Mouse (Mus musculus): ENCODE measurements around the gene Kng1.
A peak's percentile ranks its signal among the peaks of the same experiment; 100 is the strongest.
"Not testable (repeated sequence)": the region's sequence is repeated elsewhere in the genome, so short reads cannot be mapped to it uniquely, and the experiment has no call there.

Kng1 gene

GRCm38 (mm10) chr16:23057668-23058447, at the start of gene Kng1:
Gene Kng1, plus strand, starts transcription at chr16:23057865.
- not testable (repeated sequence) for DNase-seq

- not testable (repeated sequence) for DNase-seq
Observed at GRCm38 (mm10) chr16:23013786-23014185, 43.9 kb upstream of the Kng1 start.

- not testable (repeated sequence) for DNase-seq
Observed at GRCm38 (mm10) chr16:23014645-23015044, 43.0 kb upstream of the Kng1 start.

- not testable (repeated sequence) for DNase-seq
Observed at GRCm38 (mm10) chr16:23020571-23020970, 37.1 kb upstream of the Kng1 start.

DNA sequence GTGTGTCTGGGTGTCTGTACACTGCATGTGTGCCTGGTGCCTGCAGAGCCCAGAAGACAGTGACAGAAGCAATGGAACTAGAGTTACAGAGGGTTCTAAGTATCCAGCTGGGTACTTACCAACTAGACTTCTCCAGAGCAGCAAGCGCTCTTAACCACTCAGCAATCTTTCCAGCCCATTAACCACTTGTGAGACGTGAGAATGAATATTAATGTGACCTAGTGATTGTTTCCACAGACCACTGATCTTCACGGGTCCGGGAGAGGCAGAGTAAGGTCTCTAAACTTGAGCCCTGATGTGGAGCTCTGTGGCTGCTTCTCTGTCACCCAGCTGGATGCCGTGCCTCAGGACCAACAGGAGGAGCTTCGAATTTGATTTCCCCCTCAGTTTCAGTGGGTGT, 32.6 kb upstream of the Kng1 start:
- no peak for DNase-seq

GRCm38 (mm10) chr16:23026582-23026981, 31.1 kb upstream of the Kng1 start:
- no peak for DNase-seq

DNA sequence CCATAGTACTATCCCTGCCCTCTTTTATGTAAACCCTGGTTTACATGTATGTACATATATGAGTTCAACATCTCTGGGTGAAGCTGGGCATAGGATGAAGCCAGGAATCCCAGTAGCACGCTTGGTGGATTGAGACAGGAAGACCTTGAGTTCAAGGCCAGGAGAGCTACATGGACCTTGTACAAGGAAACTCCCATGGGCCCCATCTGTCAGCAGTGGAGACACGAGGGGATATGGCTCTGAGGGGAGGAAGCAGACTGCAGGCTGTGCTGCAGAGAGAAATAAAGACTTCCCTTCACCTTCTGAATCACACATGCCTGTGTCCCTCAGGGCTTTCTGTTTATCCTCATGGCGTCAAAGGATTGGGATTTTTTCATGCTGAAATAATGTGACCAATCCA, 30.3 kb upstream of the Kng1 start:
- DNase-seq = not testable (repeated sequence)

DNA sequence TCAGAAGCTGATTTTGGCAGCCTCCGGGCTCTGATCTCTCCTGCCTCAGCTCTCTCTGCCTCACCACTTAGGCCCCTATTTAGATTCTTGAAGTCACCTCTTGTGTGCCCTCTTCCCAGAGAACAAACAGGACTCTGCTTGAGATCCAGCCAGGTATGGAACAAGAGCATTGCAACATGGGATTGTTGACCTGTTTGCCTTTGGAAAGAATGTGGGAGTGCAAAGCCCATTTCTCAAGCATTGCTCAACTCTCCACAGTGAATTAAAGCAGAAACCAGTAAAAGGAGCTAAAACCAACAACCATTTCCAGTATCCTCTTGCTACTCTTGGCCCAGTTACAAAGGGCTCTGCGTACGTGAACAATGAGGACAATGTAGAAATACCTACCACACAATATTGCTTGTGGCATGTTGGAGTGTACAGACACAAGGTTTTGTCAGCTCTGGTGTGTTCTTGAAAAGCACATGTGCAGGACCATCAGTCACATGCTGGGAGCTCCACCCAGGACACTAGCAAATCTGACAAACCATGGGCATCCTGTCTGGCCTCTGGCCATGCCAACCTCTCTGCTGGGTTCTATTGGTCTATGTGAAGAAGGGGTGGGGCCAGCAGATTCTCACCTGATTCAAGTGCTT, 28.6 kb upstream of the Kng1 start, which contains the start of gene Kng2:
Gene Kng2 (minus strand): TSS at position 517 of the 635 bp plus-strand sequence.
- DNase-seq = not testable (repeated sequence)

- no peak for DNase-seq
Observed at GRCm38 (mm10) chr16:23030673-23031435, 26.8 kb upstream of the Kng1 start.

- DNase-seq = no peak
Observed at GRCm38 (mm10) chr16:23033673-23034072, 24.0 kb upstream of the Kng1 start.

GRCm38 (mm10) chr16:23037744-23038143, 19.9 kb upstream of the Kng1 start:
- no peak for DNase-seq

- no peak for DNase-seq
Observed at GRCm38 (mm10) chr16:23039281-23039680, 18.4 kb upstream of the Kng1 start.

- DNase-seq = no peak
Observed at GRCm38 (mm10) chr16:23040876-23041275, 16.8 kb upstream of the Kng1 start.

- DNase-seq = peak; percentile 56
Observed at GRCm38 (mm10) chr16:23046319-23046718, 11.3 kb upstream of the Kng1 start.

DNA sequence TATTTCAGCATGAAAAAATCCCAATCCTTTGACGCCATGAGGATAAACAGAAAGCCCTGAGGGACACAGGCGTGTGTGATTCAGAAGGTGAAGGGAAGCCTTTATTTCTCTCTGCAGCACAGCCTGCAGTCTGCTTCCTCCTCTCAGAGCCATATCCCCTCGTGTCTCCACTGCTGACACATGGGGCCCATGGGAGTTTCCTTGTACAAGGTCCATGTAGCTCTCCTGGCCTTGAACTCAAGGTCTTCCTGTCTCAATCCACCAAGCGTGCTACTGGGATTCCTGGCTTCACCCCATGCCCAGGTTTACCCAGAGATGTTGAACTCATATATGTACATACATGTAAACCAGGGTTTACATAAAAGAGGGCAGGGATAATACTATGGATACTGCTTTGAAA, 2.0 kb downstream of the Kng1 start:
- DNase-seq = not testable (repeated sequence)

DNA sequence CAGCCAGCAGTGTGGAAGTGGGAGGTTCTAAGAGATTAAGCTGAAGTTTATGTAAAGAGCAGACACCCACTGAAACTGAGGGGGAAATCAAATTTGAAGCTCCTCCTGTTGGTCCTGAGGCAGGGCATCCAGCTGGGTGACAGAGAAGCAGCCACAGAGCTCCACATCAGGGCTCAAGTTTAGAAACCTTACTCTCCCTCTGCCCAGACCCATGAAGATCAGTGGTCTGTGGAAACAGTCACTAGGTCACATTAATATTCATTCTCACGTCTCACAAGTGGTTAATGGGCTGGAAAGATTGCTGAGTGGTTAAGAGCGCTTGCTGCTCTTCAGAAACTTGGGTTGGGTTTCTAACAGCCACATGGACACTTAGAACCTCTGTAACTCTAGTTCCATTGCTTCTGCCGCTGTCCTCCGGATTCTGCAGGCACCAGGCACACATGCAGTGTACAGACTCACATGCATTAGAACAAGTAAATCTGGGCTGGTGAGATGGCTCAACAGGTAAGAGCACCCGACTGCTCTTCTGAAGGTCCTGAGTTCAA, 3.2 kb downstream of the Kng1 start:
- not testable (repeated sequence) for DNase-seq

- not testable (repeated sequence) for DNase-seq
Observed at GRCm38 (mm10) chr16:23077516-23077915, 19.9 kb downstream of the Kng1 start.

GRCm38 (mm10) chr16:23087159-23087558, 29.5 kb downstream of the Kng1 start:
- not testable (repeated sequence) for DNase-seq

- DNase-seq = peak; percentile 55
Observed at GRCm38 (mm10) chr16:23087712-23088111, 30.0 kb downstream of the Kng1 start.

- not testable (repeated sequence) for DNase-seq
Observed at GRCm38 (mm10) chr16:23088491-23088890, 30.8 kb downstream of the Kng1 start.

DNA sequence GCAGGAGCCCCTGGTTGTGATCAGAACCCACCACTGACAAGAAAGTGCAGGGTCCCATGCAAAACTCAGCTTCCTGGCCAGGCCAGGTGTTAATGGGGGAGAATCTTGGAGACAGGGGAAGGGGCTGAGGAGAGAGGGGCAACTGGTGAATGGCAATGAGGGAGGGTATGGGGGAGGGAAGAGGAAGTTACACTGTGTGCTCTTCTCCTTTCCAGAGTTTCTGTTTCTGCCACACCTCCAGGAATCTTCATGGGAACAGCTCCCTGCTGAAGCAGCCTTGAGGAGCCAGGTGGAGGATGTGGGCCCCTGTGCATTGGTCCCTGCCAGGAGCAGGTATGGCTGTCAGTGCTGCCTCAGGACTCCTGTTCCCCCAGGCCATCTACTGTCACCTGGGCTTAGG, 33.7 kb downstream of the Kng1 start:
- DNase-seq = not testable (repeated sequence)

DNA sequence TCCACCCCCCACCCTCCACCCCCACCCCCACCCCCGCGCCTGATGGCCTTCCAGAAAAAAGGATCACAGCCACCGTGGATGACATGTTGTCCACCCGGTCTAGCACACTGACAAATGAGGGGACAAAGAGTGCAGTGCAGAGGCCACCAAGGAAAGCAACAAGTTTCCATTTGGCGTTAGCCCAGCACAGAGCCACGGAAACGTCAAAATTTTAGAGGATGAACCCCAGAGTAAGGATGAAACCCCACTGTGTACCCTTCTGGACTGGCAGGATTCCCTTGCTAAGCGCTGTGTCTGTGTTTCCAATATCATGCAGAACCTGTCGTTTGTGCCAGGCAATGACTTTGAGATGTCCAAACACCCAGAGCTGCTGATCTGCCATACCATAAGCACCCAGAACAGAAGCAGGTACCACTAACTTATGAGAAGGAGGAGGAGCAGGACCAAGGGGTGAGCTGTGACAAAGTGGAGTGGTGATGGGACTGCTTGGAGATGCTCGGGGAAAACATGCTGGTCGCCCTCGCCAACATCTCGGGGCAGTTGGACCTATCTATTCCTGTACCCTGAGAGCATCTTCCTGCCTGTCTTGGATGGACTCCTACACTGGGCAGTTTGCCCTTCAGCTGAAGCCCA, 35.8 kb downstream of the Kng1 start:
- DNase-seq = no peak

- DNase-seq = no peak
Observed at GRCm38 (mm10) chr16:23094136-23094535, 36.5 kb downstream of the Kng1 start.
